Mouse (Mus musculus) forebrain, embryonic 13.5 days (tissue): ENCODE data around the gene S100a7a. TPM values are rescaled to one million over a fixed set of nuclear protein-coding genes. Genes with fewer than 3 reads are reported as not detected.

Experiments used
- ATAC-seq: fragments of 200-750 bp; cut with Nextera tagmentation; 2 replicates; pipeline ENCODE4 v1.8.0; 2017
- H3K27ac ChIP-seq: fragments of 300-500 bp; sonication (generic); 2 replicates; pipeline ENCODE4 v1.5.1; 2015; ENCODE audit warnings: inconsistent platforms, mild to moderate bottlenecking, moderate library complexity
- H3K27me3 ChIP-seq: fragments of 300-500 bp; sonication (generic); 2 replicates; pipeline ENCODE4 v1.6.1; 2015; ENCODE audit warnings: mild to moderate bottlenecking, inconsistent platforms
- H3K36me3 ChIP-seq: fragments of 300-500 bp; sonication (generic); 2 replicates; pipeline ENCODE4 v1.6.1; 2015; ENCODE audit warnings: mild to moderate bottlenecking, inconsistent platforms; ENCODE audit not compliant: poor library complexity, severe bottlenecking
- H3K4me1 ChIP-seq: fragments of 300-500 bp; sonication (generic); 2 replicates; pipeline ENCODE4 v1.6.1; 2015; ENCODE audit warnings: inconsistent platforms
- H3K4me2 ChIP-seq: fragments of 300-500 bp; sonication (generic); 2 replicates; pipeline ENCODE4 v1.6.1; 2015; ENCODE audit warnings: inconsistent platforms, mild to moderate bottlenecking, moderate library complexity
- H3K4me3 ChIP-seq: fragments of 300-500 bp; sonication (generic); 2 replicates; pipeline ENCODE4 v1.5.1; 2015; ENCODE audit warnings: mild to moderate bottlenecking, inconsistent platforms
- H3K9ac ChIP-seq: fragments of 300-500 bp; sonication (generic); 2 replicates; pipeline ENCODE4 v1.6.1; 2015; ENCODE audit warnings: mild to moderate bottlenecking, inconsistent platforms
- H3K9me3 ChIP-seq: fragments of 300-500 bp; sonication (generic); replicated peaks from 2 replicates; pipeline ENCODE4 v1.6.1; 2016; ENCODE audit warnings: inconsistent platforms
- WGBS: fragments of 180-500 bp; shearing (Covaris S2); methylation state at CpG from one replicate; pipeline ENCODE4 v1.1.7; 2015; 5-methylcytosine and 5-hydroxymethylcytosine counted together
- polyA plus RNA-seq: library from polyadenylated mRNA; unstranded; fragments of >200 nt; fragmentation: Nextera tagmentation; extraction: Ambion mirVana; gene quantifications from 2 replicates; pipeline ENCODE4 v1.2.1, GENCODE M21; 2015

Gene S100a7a
- polyA plus RNA-seq, 1 experiment from 2014 or later, result 0.26 TPM

DNA sequence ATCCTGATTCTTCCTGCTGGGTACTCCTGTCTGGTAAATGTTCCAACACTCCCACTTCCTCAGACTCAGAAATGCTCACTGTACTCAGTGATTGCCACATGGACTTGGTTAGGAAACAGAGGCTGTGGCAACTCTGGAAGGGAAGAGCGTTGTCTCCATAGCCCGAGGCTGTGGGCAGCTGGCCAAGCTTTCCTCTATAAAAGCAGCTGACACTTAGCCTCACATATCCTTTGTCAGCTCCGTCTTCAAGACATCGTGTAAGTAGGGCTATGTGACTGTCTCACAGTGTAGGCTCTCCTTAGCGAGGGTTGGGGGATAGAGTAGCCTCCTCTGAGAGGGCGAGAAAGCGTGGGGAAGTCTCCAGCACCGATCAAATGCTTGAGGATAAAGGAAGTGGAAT lies 15.0 kb downstream of the S100a7a start, which contains the start of gene S100a8:
Gene S100a8, plus strand, starts transcription at position 133 of the 400 bp plus-strand sequence.
- H3K36me3 ChIP-seq, result no peaks in the 10 kb centered on the region
- no peaks in the 10 kb centered on the region for H3K27me3 ChIP-seq
- WGBS, result 61% methylated on average over 8 of the region's 8 CpGs
- no peak within 1 kb of the TSS for H3K4me3 ChIP-seq
- H3K4me2 ChIP-seq, result no peak within 1 kb of the TSS
- no peaks in the 10 kb centered on the region for H3K4me1 ChIP-seq
- no peak within 1 kb of the TSS for H3K27ac ChIP-seq
- no peak for ATAC-seq
- no peak within 1 kb of the TSS for H3K9ac ChIP-seq
- no peaks in the 10 kb centered on the region for H3K9me3 ChIP-seq

DNA sequence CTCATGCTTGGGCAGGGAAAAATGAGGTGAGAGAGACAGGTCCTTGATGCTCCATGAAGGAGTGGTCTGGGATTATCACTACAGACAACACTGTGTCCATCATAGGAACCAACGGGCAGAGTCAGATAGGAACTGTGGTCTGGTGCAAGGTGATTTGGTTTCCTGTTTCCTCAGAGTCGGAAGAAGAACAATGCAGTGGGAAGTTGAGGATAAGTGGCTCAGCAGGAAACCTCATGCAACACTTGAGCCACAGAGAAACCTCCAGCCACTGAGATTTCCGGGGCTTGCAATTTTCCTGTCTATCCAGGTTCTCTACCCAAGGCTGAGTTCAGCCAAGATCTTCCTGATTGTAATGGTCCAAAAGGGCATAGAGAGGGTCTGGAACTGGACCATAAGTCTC lies 24.8 kb downstream of the S100a7a start:
- no peak overlapping the region for H3K9ac ChIP-seq
- no peaks in the 10 kb centered on the region for H3K9me3 ChIP-seq
- WGBS, result 49% methylated on average over 3 of the region's 3 CpGs
- no peaks in the 10 kb centered on the region for H3K36me3 ChIP-seq
- no peak overlapping the region for H3K27ac ChIP-seq
- ATAC-seq, result no peak
- no peak overlapping the region for H3K4me3 ChIP-seq
- H3K4me1 ChIP-seq, result no peaks in the 10 kb centered on the region
- H3K4me2 ChIP-seq, result no peak overlapping the region
- H3K27me3 ChIP-seq, result no peaks in the 10 kb centered on the region

DNA sequence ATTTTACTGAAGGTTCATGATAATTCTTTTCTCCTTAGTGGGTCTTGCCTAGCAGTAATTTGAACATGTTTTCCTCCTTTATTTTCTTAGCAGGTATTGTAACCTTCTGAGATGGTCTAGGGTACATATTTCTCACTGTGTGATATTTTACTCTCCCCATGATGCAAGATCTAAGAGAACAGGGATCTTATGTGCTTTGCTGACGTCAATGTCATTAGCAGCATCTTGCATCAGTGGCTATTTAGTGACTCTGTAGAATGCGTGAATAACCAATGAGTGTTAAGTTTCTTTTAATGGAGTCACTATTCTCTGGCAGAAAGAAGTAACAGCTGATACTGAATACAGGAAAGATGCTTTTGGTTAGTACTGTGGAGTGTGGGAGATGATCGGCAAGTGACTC lies 30.1 kb downstream of the S100a7a start:
- no peaks in the 10 kb centered on the region for H3K9me3 ChIP-seq
- no peak overlapping the region for H3K9ac ChIP-seq
- H3K4me1 ChIP-seq, result no peaks in the 10 kb centered on the region
- no peak overlapping the region for H3K4me2 ChIP-seq
- H3K27me3 ChIP-seq, result no peaks in the 10 kb centered on the region
- no peaks in the 10 kb centered on the region for H3K36me3 ChIP-seq
- H3K4me3 ChIP-seq, result no peak overlapping the region
- 91% methylated on average over 3 of the region's 3 CpGs for WGBS
- no peak for ATAC-seq
- no peak overlapping the region for H3K27ac ChIP-seq

DNA sequence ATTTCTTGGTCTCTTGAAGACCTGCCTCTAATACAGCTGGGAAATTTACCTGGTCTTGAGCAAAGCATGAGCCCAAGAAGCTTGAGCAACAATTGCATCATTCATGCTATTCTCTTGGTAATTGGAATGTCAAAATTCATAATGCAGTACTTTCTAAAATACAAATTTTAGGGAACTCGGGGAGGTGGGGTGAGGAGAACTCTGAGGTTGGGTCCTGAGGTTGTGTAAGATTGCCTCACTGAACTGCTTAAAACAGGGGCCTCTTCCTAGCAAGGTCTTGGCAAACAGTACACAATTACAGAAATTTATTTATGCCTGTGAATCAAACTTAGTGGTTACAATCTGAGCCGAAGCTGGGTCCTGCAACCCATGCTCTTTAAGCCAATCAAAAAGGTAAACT lies 33.0 kb downstream of the S100a7a start:
- Histone ChIP-seq H3K4me3 (no peak overlapping the region), H3K36me3 (no peaks in the 10 kb centered on the region), H3K27ac (no peak overlapping the region), H3K9me3 (no peaks in the 10 kb centered on the region), H3K4me2 (no peak overlapping the region), H3K9ac (no peak overlapping the region), H3K27me3 (no peaks in the 10 kb centered on the region), H3K4me1 (no peaks in the 10 kb centered on the region)
- no peak for ATAC-seq
- WGBS, result 82% methylated on average over 2 of the region's 2 CpGs

DNA sequence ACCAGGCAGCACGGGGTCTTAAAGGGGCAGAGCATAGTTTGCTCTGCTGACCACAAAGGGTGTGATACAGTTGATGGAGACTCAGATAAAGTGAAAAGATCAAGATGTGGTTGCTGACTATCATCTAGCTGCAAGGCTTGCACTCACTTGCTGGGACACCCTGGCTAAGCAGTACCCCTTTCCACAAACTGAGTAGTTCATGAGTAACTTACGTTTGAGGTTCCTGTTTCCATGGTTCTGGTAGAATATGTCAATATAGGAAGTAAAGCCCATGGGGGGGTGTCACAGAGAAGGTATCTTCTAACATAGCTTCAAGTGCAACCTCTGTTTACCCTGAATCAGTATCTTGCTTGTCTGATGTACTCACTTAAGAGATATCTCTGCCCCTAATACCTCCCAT lies 39.7 kb downstream of the S100a7a start:
- Histone ChIP-seq H3K9me3 (no peaks in the 10 kb centered on the region), H3K4me1 (no peaks in the 10 kb centered on the region), H3K9ac (no peak overlapping the region), H3K4me2 (no peak overlapping the region), H3K36me3 (no peaks in the 10 kb centered on the region), H3K27ac (no peak overlapping the region), H3K27me3 (no peaks in the 10 kb centered on the region), H3K4me3 (no peak overlapping the region)
- 82% methylated on average over 2 of the region's 2 CpGs for WGBS
- no peak for ATAC-seq

DNA sequence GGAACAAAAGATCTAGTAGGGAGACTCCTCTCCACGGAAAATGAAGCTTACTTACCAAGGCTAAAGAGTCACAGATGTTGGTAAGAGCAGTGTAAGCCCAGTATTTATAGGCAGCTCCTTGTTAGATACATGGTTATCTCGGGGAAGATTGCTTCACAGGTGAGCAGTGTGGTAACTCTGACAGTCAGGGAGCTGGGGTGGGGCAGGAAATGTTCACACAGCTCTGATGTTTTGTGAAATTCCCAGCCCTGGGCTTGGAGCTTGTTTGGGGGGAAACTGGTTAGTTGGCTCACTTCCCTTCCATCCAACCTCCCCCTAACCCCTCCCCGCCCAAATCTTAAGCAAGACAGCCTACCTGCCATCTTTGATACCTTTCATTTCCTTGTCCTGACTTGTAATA lies 41.8 kb downstream of the S100a7a start, which contains the start of gene S100a9:
Gene S100a9, minus strand, starts transcription at position 109 of the 400 bp plus-strand sequence.
- no peak for ATAC-seq
- H3K4me3 ChIP-seq, result no peak within 1 kb of the TSS
- H3K9me3 ChIP-seq, result no peaks in the 10 kb centered on the region
- no peak within 1 kb of the TSS for H3K4me2 ChIP-seq
- H3K36me3 ChIP-seq, result no peaks in the 10 kb centered on the region
- no peak within 1 kb of the TSS for H3K27ac ChIP-seq
- no peaks in the 10 kb centered on the region for H3K27me3 ChIP-seq
- H3K9ac ChIP-seq, result no peak within 1 kb of the TSS
- H3K4me1 ChIP-seq, result no peaks in the 10 kb centered on the region
- WGBS, result 67% methylated on average over 3 of the region's 3 CpGs

DNA sequence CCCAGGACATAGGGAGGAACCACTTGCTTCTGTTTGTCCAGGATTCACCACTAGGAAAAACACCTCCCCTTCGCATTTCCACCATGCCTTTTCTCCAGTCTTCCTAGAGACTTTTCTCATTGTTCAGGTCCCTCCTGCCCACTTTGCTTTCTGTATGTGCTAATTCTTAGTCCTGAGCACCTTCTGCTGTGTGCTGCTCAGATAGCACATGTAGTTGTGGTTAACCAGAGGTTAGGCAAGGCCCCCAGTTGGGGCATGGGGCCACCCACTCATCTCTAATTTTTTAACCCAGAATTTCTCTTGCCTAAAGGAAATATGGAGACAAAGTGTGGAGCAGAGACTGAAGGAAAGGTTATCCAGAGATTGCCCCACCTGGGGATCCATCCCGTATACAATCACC lies 48.4 kb downstream of the S100a7a start:
- WGBS, result 88% methylated on average over 2 of the region's 2 CpGs
- Histone ChIP-seq H3K27me3 (no peaks in the 10 kb centered on the region), H3K9ac (no peak overlapping the region), H3K27ac (no peak overlapping the region), H3K36me3 (no peaks in the 10 kb centered on the region), H3K9me3 (no peaks in the 10 kb centered on the region), H3K4me1 (no peaks in the 10 kb centered on the region), H3K4me2 (no peak overlapping the region), H3K4me3 (no peak overlapping the region)
- no peak for ATAC-seq

Other genes with a start within 250 kb of the S100a7a start
- gene Ints3, start 220.4 kb upstream of the S100a7a start, polyA plus RNA-seq, result 27.8 and 29.3 TPM in 2 replicates
- gene Npr1, start 188.2 kb upstream of the S100a7a start, polyA plus RNA-seq, result 2.3 and 2.8 TPM in 2 replicates
- 367 and 388 TPM in 2 replicates for gene Ilf2, start 177.9 kb upstream of the S100a7a start, polyA plus RNA-seq
- gene Snapin, start 163.0 kb upstream of the S100a7a start, polyA plus RNA-seq, result 73.5 and 76.5 TPM in 2 replicates
- gene Chtop, start 144.5 kb upstream of the S100a7a start, polyA plus RNA-seq, result 214 and 215 TPM in 2 replicates
- 5.0 and 6.8 TPM in 2 replicates for gene S100a1, start 139.6 kb upstream of the S100a7a start, polyA plus RNA-seq
- gene S100a13, start 139.6 kb upstream of the S100a7a start, polyA plus RNA-seq, result 6.9 and 7.5 TPM in 2 replicates
- gene S100a14, start 127.2 kb upstream of the S100a7a start, polyA plus RNA-seq, result not detected in 2 replicates
- gene S100a16, start 116.8 kb upstream of the S100a7a start, polyA plus RNA-seq, result 27.3 and 35.1 TPM in 2 replicates
- not detected in 2 replicates for gene S100a3, start 93.4 kb upstream of the S100a7a start, polyA plus RNA-seq
- not detected in 2 replicates for gene S100a2, start 63.8 kb upstream of the S100a7a start, polyA plus RNA-seq
- gene Gm42674, start 52.1 kb upstream of the S100a7a start, polyA plus RNA-seq, result not detected in 2 replicates
- 0.40 and 1.6 TPM in 2 replicates for gene S100a4, start 50.2 kb upstream of the S100a7a start, polyA plus RNA-seq
- gene S100a5, start 45.5 kb upstream of the S100a7a start, polyA plus RNA-seq, result not detected in 2 replicates
- gene S100a6, start 41.1 kb upstream of the S100a7a start, polyA plus RNA-seq, result 15.4 and 23.8 TPM in 2 replicates
- 1.8 and 2.8 TPM in 2 replicates for gene S100a8, start 15.0 kb downstream of the S100a7a start, polyA plus RNA-seq
- 2.3 and 3.0 TPM in 2 replicates for gene S100a9, start 41.7 kb downstream of the S100a7a start, polyA plus RNA-seq
- not detected in 2 replicates for gene Pglyrp4, start 72.9 kb downstream of the S100a7a start, polyA plus RNA-seq
- not detected in 2 replicates for gene Gm5849, start 123.9 kb downstream of the S100a7a start, polyA plus RNA-seq